Mouse (Mus musculus): ENCODE results near the gene Foxred2. TPM values are rescaled to one million over a fixed set of nuclear protein-coding genes. Genes with fewer than 3 reads are reported as not detected.

The Foxred2 gene
- polyA plus RNA-seq, 1 experiment: 6.4 TPM

DNA sequence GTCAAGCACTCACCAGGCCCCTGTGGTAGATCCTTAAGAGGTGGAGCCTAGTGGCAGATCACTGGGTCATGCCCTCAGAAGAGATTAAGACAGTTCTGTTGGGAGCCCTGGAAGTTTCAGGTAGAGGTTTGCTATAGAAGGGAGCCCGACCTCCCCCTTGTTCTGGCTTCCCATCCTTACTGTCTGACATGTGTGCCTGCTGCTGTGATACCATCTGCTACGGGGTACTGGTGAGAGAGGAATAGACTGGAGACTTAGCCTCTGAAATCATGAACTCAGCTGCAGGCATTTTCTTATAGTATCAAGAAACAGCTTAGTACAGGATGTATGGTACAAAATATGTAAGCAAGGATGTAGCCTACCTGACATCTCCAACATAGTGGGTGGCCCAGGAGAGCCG, 3.6 kb downstream of the Foxred2 start:
- Histone ChIP-seq H3K27me3 (ENCODE audit: control insufficient read depth, insufficient read depth, low read length) (no peaks in the 10 kb centered on the region), H3K27ac (ENCODE audit: insufficient read depth, low read length) (no peak overlapping the region), H3K36me3 (ENCODE audit: control insufficient read depth, insufficient read depth, low read length) (peaks cover 5% of the 10 kb centered on the region; the same call in 1 of the 2 replicates), H3K4me3 (ENCODE audit: extremely low read depth, insufficient read depth, insufficient read length) (no peak overlapping the region), H3K4me1 (ENCODE audit: control insufficient read depth, insufficient read depth, insufficient read length) (peaks cover 5% of the 10 kb centered on the region; the same call in 1 of the 2 replicates)
- WGBS: 92% methylated on average over 3 of the region's 3 CpGs
- TF ChIP-seq CTCF (IDR thresholded peaks at IDR 0.05; ENCODE audit: extremely low read depth, insufficient read depth, insufficient read length, insufficient replicate concordance): no peak
- TF ChIP-seq POLR2A (IDR thresholded peaks at IDR 0.05; ENCODE audit: low read depth, low read length): no peak
- DNase-seq (ENCODE audit: low read depth in 1 of 2, low spot score in 2 of 2): no peak

- TF ChIP-seq POLR2A (IDR thresholded peaks at IDR 0.05; ENCODE audit: low read depth, low read length) (no peak), CTCF (IDR thresholded peaks at IDR 0.05; ENCODE audit: extremely low read depth, insufficient read depth, insufficient read length, insufficient replicate concordance) (no peak)
- WGBS: 83% methylated on average over 7 of the region's 7 CpGs
- peaks cover 5% of the 10 kb centered on the region; the same call in 1 of the 2 replicates for H3K36me3 ChIP-seq (ENCODE audit: control insufficient read depth, insufficient read depth, low read length)
- no peak for DNase-seq (ENCODE audit: low read depth in 1 of 2, low spot score in 2 of 2)
- H3K27me3 ChIP-seq (ENCODE audit: control insufficient read depth, insufficient read depth, low read length): no peaks in the 10 kb centered on the region
- H3K4me3 ChIP-seq (ENCODE audit: extremely low read depth, insufficient read depth, insufficient read length): no peak overlapping the region
- no peaks in the 10 kb centered on the region; the same call in 1 of the 2 replicates for H3K4me1 ChIP-seq (ENCODE audit: control insufficient read depth, insufficient read depth, insufficient read length)
- H3K27ac ChIP-seq (ENCODE audit: insufficient read depth, low read length): no peak overlapping the region
Measured at GRCm38 (mm10) chr15:77949061-77949460, 7.5 kb downstream of the Foxred2 start.

- DNase-seq (ENCODE audit: low read depth in 1 of 2, low spot score in 2 of 2): no peak
- Histone ChIP-seq H3K4me1 (ENCODE audit: control insufficient read depth, insufficient read depth, insufficient read length) (no peaks in the 10 kb centered on the region; the same call in 1 of the 2 replicates), H3K27ac (ENCODE audit: insufficient read depth, low read length) (no peak overlapping the region), H3K36me3 (ENCODE audit: control insufficient read depth, insufficient read depth, low read length) (no peaks in the 10 kb centered on the region), H3K4me3 (ENCODE audit: extremely low read depth, insufficient read depth, insufficient read length) (no peak overlapping the region), H3K27me3 (ENCODE audit: control insufficient read depth, insufficient read depth, low read length) (no peaks in the 10 kb centered on the region)
- WGBS: 36% methylated on average over 4 of the region's 4 CpGs
- TF ChIP-seq CTCF (IDR thresholded peaks at IDR 0.05; ENCODE audit: extremely low read depth, insufficient read depth, insufficient read length, insufficient replicate concordance) (no peak), POLR2A (IDR thresholded peaks at IDR 0.05; ENCODE audit: low read depth, low read length) (no peak)
Measured at GRCm38 (mm10) chr15:77945711-77946110, 10.8 kb downstream of the Foxred2 start.

DNA sequence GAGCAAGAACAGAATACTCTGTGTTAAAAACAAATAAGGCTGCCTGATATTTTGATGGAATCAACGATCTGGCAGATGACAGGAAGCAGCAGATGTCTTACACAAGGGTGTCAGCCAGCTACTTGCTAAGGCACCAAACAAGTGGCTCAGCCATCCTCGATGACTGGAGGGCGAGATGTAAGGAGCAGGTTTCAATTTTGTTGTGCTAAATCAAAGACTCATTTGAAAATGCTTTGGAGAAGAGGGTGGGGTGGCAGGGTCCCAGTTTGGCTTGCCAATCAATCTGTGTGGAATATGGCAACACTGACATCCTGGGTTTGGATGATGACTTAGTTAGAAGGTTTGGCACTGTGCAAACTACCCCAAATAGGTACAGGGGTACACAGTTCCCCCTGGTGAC, 15.0 kb downstream of the Foxred2 start:
- WGBS: 75% methylated on average over 3 of the region's 3 CpGs
- H3K27me3 ChIP-seq (ENCODE audit: control insufficient read depth, insufficient read depth, low read length): no peaks in the 10 kb centered on the region
- no peak overlapping the region for H3K4me3 ChIP-seq (ENCODE audit: extremely low read depth, insufficient read depth, insufficient read length)
- H3K4me1 ChIP-seq (ENCODE audit: control insufficient read depth, insufficient read depth, insufficient read length): no peaks in the 10 kb centered on the region; the same call in 1 of the 2 replicates
- no peak for TF ChIP-seq CTCF (IDR thresholded peaks at IDR 0.05; ENCODE audit: extremely low read depth, insufficient read depth, insufficient read length, insufficient replicate concordance)
- TF ChIP-seq POLR2A (IDR thresholded peaks at IDR 0.05; ENCODE audit: low read depth, low read length): no peak
- no peak for DNase-seq (ENCODE audit: low read depth in 1 of 2, low spot score in 2 of 2)
- H3K36me3 ChIP-seq (ENCODE audit: control insufficient read depth, insufficient read depth, low read length): no peaks in the 10 kb centered on the region
- no peak overlapping the region for H3K27ac ChIP-seq (ENCODE audit: insufficient read depth, low read length)

GRCm38 (mm10) chr15:77938516-77938915, 18.0 kb downstream of the Foxred2 start:
- TF ChIP-seq CTCF (IDR thresholded peaks at IDR 0.05; ENCODE audit: extremely low read depth, insufficient read depth, insufficient read length, insufficient replicate concordance): no peak
- TF ChIP-seq POLR2A (IDR thresholded peaks at IDR 0.05; ENCODE audit: low read depth, low read length): no peak
- Histone ChIP-seq H3K36me3 (ENCODE audit: control insufficient read depth, insufficient read depth, low read length) (no peaks in the 10 kb centered on the region), H3K27me3 (ENCODE audit: control insufficient read depth, insufficient read depth, low read length) (no peaks in the 10 kb centered on the region), H3K27ac (ENCODE audit: insufficient read depth, low read length) (no peak overlapping the region), H3K4me1 (ENCODE audit: control insufficient read depth, insufficient read depth, insufficient read length) (peaks cover 3% of the 10 kb centered on the region; the same call in 1 of the 2 replicates), H3K4me3 (ENCODE audit: extremely low read depth, insufficient read depth, insufficient read length) (no peak overlapping the region)
- 47% methylated on average over 5 of the region's 5 CpGs for WGBS
- no peak for DNase-seq (ENCODE audit: low read depth in 1 of 2, low spot score in 2 of 2)

DNA sequence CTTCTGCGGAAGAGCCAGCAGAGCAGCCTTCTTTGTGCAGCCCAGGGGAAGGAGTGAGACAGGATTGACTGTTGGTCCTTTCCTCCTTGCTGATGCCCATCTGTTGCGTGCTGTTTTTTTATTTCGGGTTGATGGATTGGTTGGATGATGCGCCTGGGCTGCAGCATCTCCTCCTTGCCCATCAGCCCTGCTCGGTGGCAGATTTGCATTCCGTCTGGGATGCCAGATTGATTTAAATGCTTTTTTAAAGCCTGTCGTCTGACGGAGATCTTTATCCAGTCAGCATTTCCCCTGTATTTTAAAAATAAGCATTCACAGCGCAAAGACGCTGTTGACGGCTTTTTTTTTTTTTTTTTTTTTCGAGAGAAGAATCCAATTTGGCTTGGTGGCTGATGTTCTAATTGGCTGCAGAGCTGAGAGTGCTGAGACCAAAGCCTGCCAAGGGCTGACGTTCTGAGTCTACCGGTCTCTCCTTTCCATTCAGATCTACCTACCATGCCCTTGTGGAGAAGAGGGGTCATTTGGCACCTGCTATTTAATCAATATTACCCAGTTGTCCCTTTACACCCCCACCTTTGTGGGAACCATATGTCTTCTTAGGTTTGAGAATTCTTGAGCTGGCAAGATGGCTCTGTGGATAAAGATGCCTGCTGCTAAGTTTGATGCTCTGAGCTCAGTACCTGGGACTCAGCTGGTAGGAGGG, 20.7 kb downstream of the Foxred2 start:
- Histone ChIP-seq H3K4me3 (ENCODE audit: extremely low read depth, insufficient read depth, insufficient read length) (no peak overlapping the region), H3K27ac (ENCODE audit: insufficient read depth, low read length) (no peak overlapping the region), H3K36me3 (ENCODE audit: control insufficient read depth, insufficient read depth, low read length) (no peaks in the 10 kb centered on the region), H3K27me3 (ENCODE audit: control insufficient read depth, insufficient read depth, low read length) (no peaks in the 10 kb centered on the region), H3K4me1 (ENCODE audit: control insufficient read depth, insufficient read depth, insufficient read length) (peaks cover 8% of the 10 kb centered on the region; the same call in 1 of the 2 replicates)
- WGBS: 92% methylated on average over 14 of the region's 14 CpGs
- TF ChIP-seq CTCF (IDR thresholded peaks at IDR 0.05; ENCODE audit: extremely low read depth, insufficient read depth, insufficient read length, insufficient replicate concordance) (no peak), POLR2A (IDR thresholded peaks at IDR 0.05; ENCODE audit: low read depth, low read length) (no peak)
- DNase-seq (ENCODE audit: low read depth in 1 of 2, low spot score in 2 of 2): no peak

- no peaks in the 10 kb centered on the region for H3K36me3 ChIP-seq (ENCODE audit: control insufficient read depth, insufficient read depth, low read length)
- H3K27me3 ChIP-seq (ENCODE audit: control insufficient read depth, insufficient read depth, low read length): no peaks in the 10 kb centered on the region
- no peak for TF ChIP-seq CTCF (IDR thresholded peaks at IDR 0.05; ENCODE audit: extremely low read depth, insufficient read depth, insufficient read length, insufficient replicate concordance)
- no peak for TF ChIP-seq POLR2A (IDR thresholded peaks at IDR 0.05; ENCODE audit: low read depth, low read length)
- H3K27ac ChIP-seq (ENCODE audit: insufficient read depth, low read length): no peak overlapping the region
- H3K4me1 ChIP-seq (ENCODE audit: control insufficient read depth, insufficient read depth, insufficient read length): peaks cover 8% of the 10 kb centered on the region; the same call in 1 of the 2 replicates
- 79% methylated on average over 5 of the region's 5 CpGs for WGBS
- no peak overlapping the region for H3K4me3 ChIP-seq (ENCODE audit: extremely low read depth, insufficient read depth, insufficient read length)
- no peak for DNase-seq (ENCODE audit: low read depth in 1 of 2, low spot score in 2 of 2)
Measured at GRCm38 (mm10) chr15:77934968-77935367, 21.6 kb downstream of the Foxred2 start.
